Mouse (Mus musculus): ENCODE measurements around the gene Ly6g6c. TPM values are rescaled to one million over a fixed set of nuclear protein-coding genes. Genes with fewer than 3 reads are reported as not detected.

Ly6g6c gene
- polyA plus RNA-seq (2014; fragmentation: Nextera tagmentation; extraction: Ambion mirVana), result 9.5 and 21.2 TPM in 2 replicates

GRCm38 (mm10) chr17:35064951-35065947 is at the start of gene Ly6g6c:
Gene Ly6g6c (plus strand): TSS chr17:35065388.
- Histone ChIP-seq H3K27ac (replicated peaks; ENCODE audit: low read depth, low read length) (peak within 1 kb of the TSS; percentile 54), H3K9ac (ENCODE audit: low read depth, low read length) (peak within 1 kb of the TSS; percentile 56), H3K4me1 (ENCODE audit: control insufficient read depth, insufficient read depth, low read length) (peaks cover 6% of the 10 kb centered on the region; the same call in 1 of the 2 replicates), H3K9me3 (ENCODE audit: control insufficient read depth, low read length) (no peaks in the 10 kb centered on the region), H3K4me3 (ENCODE audit: low read depth, low read length) (peak within 1 kb of the TSS; percentile 34), H3K36me3 (ENCODE audit: control insufficient read depth, insufficient read depth, low read length) (peaks cover 27% of the 10 kb centered on the region), H3K4me2 (ENCODE audit: low read depth, low read length) (peak within 1 kb of the TSS; percentile 61), H3K27me3 (replicated peaks; ENCODE audit: control insufficient read depth, insufficient read depth, low read length) (peaks cover 20% of the 10 kb centered on the region)
- 2% methylated on average over 44 of the region's 48 CpGs for WGBS
- DNase-seq (ENCODE audit: low spot score) (peak; percentile 87), ATAC-seq (ENCODE audit: low read depth) (peak; percentile 71)

DNA sequence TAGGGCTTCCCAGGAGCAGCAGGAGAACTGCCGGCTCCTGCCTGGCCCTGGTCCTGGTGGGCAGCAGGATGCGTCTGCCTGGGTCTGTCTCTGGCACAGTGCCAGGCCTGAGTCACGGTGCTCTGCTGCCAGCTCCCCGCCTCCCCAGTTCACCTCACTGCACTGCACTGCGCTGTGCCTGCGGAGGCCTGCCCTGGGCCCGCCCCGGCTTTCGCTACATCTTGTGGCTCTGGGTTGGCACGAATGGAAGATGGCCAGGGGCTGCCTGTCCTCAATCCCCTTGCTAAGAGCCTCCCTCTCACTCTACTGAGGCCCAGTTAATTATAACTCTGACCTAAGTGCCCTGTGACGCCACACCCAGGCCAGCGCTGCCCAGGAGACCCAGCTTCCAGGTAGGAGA is 48.8 kb upstream of the Ly6g6c start, which contains the start of gene Vwa7:
Gene Vwa7, plus strand, starts transcription at position 204 of the 400 bp plus-strand sequence.
- H3K4me1 ChIP-seq (ENCODE audit: control insufficient read depth, insufficient read depth, low read length), result no peaks in the 10 kb centered on the region
- H3K4me2 ChIP-seq (ENCODE audit: low read depth, low read length), result no peak within 1 kb of the TSS
- 48% methylated on average over 11 of the region's 12 CpGs for WGBS
- ATAC-seq (ENCODE audit: low read depth), result peak; percentile 41
- peaks cover 55% of the 10 kb centered on the region for H3K36me3 ChIP-seq (ENCODE audit: control insufficient read depth, insufficient read depth, low read length)
- H3K9ac ChIP-seq (ENCODE audit: low read depth, low read length), result peak within 1 kb of the TSS; percentile 37; the same call in 1 of the 2 replicates
- H3K27ac ChIP-seq (replicated peaks; ENCODE audit: low read depth, low read length), result no peak within 1 kb of the TSS
- no peak within 1 kb of the TSS for H3K4me3 ChIP-seq (ENCODE audit: low read depth, low read length)
- H3K27me3 ChIP-seq (replicated peaks; ENCODE audit: control insufficient read depth, insufficient read depth, low read length), result no peaks in the 10 kb centered on the region
- peak; percentile 58 for DNase-seq (ENCODE audit: low spot score)
- no peaks in the 10 kb centered on the region for H3K9me3 ChIP-seq (ENCODE audit: control insufficient read depth, low read length)

- H3K4me2 ChIP-seq (ENCODE audit: low read depth, low read length), result no peak overlapping the region
- H3K9ac ChIP-seq (ENCODE audit: low read depth, low read length), result no peak overlapping the region
- H3K36me3 ChIP-seq (ENCODE audit: control insufficient read depth, insufficient read depth, low read length), result peaks cover 48% of the 10 kb centered on the region
- H3K27me3 ChIP-seq (replicated peaks; ENCODE audit: control insufficient read depth, insufficient read depth, low read length), result no peaks in the 10 kb centered on the region
- no peak for ATAC-seq (ENCODE audit: low read depth)
- no peak overlapping the region for H3K4me3 ChIP-seq (ENCODE audit: low read depth, low read length)
- no peaks in the 10 kb centered on the region for H3K9me3 ChIP-seq (ENCODE audit: control insufficient read depth, low read length)
- H3K4me1 ChIP-seq (ENCODE audit: control insufficient read depth, insufficient read depth, low read length), result no peaks in the 10 kb centered on the region
- 74% methylated on average over 10 of the region's 10 CpGs for WGBS
- no peak for DNase-seq (ENCODE audit: low spot score)
- no peak overlapping the region for H3K27ac ChIP-seq (replicated peaks; ENCODE audit: low read depth, low read length)
Observed at GRCm38 (mm10) chr17:35016791-35017705, 48.1 kb upstream of the Ly6g6c start.

DNA sequence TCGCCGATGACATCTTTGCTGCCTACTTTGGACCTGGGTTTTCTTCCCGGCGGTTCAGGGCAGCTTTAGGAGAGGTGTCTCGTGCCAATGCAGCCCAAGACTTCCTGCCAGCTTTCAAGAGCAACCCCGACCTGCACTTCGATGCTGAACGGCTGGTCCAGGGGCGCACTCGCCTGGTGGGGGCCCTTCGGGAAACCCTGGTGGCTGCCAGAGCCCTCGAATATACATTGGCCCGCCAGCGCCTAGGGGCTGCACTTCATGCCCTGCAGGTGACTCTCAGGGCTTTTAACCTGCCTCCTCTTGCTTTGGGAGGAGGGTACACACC is 47.5 kb upstream of the Ly6g6c start:
- no peak overlapping the region for H3K9ac ChIP-seq (ENCODE audit: low read depth, low read length)
- no peak for ATAC-seq (ENCODE audit: low read depth)
- no peak for DNase-seq (ENCODE audit: low spot score)
- no peaks in the 10 kb centered on the region for H3K9me3 ChIP-seq (ENCODE audit: control insufficient read depth, low read length)
- H3K4me2 ChIP-seq (ENCODE audit: low read depth, low read length), result no peak overlapping the region
- no peaks in the 10 kb centered on the region for H3K4me1 ChIP-seq (ENCODE audit: control insufficient read depth, insufficient read depth, low read length)
- 73% methylated on average over 14 of the region's 14 CpGs for WGBS
- H3K4me3 ChIP-seq (ENCODE audit: low read depth, low read length), result no peak overlapping the region
- peaks cover 42% of the 10 kb centered on the region for H3K36me3 ChIP-seq (ENCODE audit: control insufficient read depth, insufficient read depth, low read length)
- H3K27me3 ChIP-seq (replicated peaks; ENCODE audit: control insufficient read depth, insufficient read depth, low read length), result no peaks in the 10 kb centered on the region
- H3K27ac ChIP-seq (replicated peaks; ENCODE audit: low read depth, low read length), result no peak overlapping the region

- DNase-seq (ENCODE audit: low spot score), result no peak
- Histone ChIP-seq H3K4me1 (ENCODE audit: control insufficient read depth, insufficient read depth, low read length) (no peaks in the 10 kb centered on the region), H3K9ac (ENCODE audit: low read depth, low read length) (no peak overlapping the region), H3K27ac (replicated peaks; ENCODE audit: low read depth, low read length) (no peak overlapping the region), H3K36me3 (ENCODE audit: control insufficient read depth, insufficient read depth, low read length) (peaks cover 37% of the 10 kb centered on the region), H3K9me3 (ENCODE audit: control insufficient read depth, low read length) (no peaks in the 10 kb centered on the region), H3K4me2 (ENCODE audit: low read depth, low read length) (no peak overlapping the region), H3K4me3 (ENCODE audit: low read depth, low read length) (no peak overlapping the region), H3K27me3 (replicated peaks; ENCODE audit: control insufficient read depth, insufficient read depth, low read length) (no peaks in the 10 kb centered on the region)
- 87% methylated on average over 3 of the region's 3 CpGs for WGBS
- no peak for ATAC-seq (ENCODE audit: low read depth)
Observed at GRCm38 (mm10) chr17:35018171-35018570, 47.0 kb upstream of the Ly6g6c start.

- Histone ChIP-seq H3K36me3 (ENCODE audit: control insufficient read depth, insufficient read depth, low read length) (peaks cover 20% of the 10 kb centered on the region), H3K4me2 (ENCODE audit: low read depth, low read length) (no peak overlapping the region), H3K9ac (ENCODE audit: low read depth, low read length) (no peak overlapping the region), H3K27me3 (replicated peaks; ENCODE audit: control insufficient read depth, insufficient read depth, low read length) (no peaks in the 10 kb centered on the region), H3K4me1 (ENCODE audit: control insufficient read depth, insufficient read depth, low read length) (no peaks in the 10 kb centered on the region), H3K4me3 (ENCODE audit: low read depth, low read length) (no peak overlapping the region), H3K9me3 (ENCODE audit: control insufficient read depth, low read length) (no peaks in the 10 kb centered on the region), H3K27ac (replicated peaks; ENCODE audit: low read depth, low read length) (no peak overlapping the region)
- ATAC-seq (ENCODE audit: low read depth) (no peak), DNase-seq (ENCODE audit: low spot score) (no peak)
- WGBS, result 62% methylated on average over 11 of the region's 11 CpGs
Observed at GRCm38 (mm10) chr17:35019894-35020293, 45.3 kb upstream of the Ly6g6c start.

GRCm38 (mm10) chr17:35020551-35020950 is 44.6 kb upstream of the Ly6g6c start:
- H3K4me1 ChIP-seq (ENCODE audit: control insufficient read depth, insufficient read depth, low read length), result no peaks in the 10 kb centered on the region
- WGBS, result 81% methylated on average over 8 of the region's 8 CpGs
- ATAC-seq (ENCODE audit: low read depth) (no peak), DNase-seq (ENCODE audit: low spot score) (no peak)
- H3K27ac ChIP-seq (replicated peaks; ENCODE audit: low read depth, low read length), result no peak overlapping the region
- no peaks in the 10 kb centered on the region for H3K27me3 ChIP-seq (replicated peaks; ENCODE audit: control insufficient read depth, insufficient read depth, low read length)
- H3K9ac ChIP-seq (ENCODE audit: low read depth, low read length), result no peak overlapping the region
- H3K4me3 ChIP-seq (ENCODE audit: low read depth, low read length), result no peak overlapping the region
- H3K36me3 ChIP-seq (ENCODE audit: control insufficient read depth, insufficient read depth, low read length), result peaks cover 13% of the 10 kb centered on the region
- H3K4me2 ChIP-seq (ENCODE audit: low read depth, low read length), result no peak overlapping the region
- H3K9me3 ChIP-seq (ENCODE audit: control insufficient read depth, low read length), result no peaks in the 10 kb centered on the region

GRCm38 (mm10) chr17:35021163-35021808 is 43.9 kb upstream of the Ly6g6c start:
- Histone ChIP-seq H3K9me3 (ENCODE audit: control insufficient read depth, low read length) (no peaks in the 10 kb centered on the region), H3K36me3 (ENCODE audit: control insufficient read depth, insufficient read depth, low read length) (peaks cover 6% of the 10 kb centered on the region), H3K9ac (ENCODE audit: low read depth, low read length) (no peak overlapping the region), H3K27me3 (replicated peaks; ENCODE audit: control insufficient read depth, insufficient read depth, low read length) (no peaks in the 10 kb centered on the region), H3K4me1 (ENCODE audit: control insufficient read depth, insufficient read depth, low read length) (peaks cover 4% of the 10 kb centered on the region), H3K4me2 (ENCODE audit: low read depth, low read length) (peak overlapping the region; percentile 28; the same call in 1 of the 2 replicates), H3K4me3 (ENCODE audit: low read depth, low read length) (no peak overlapping the region), H3K27ac (replicated peaks; ENCODE audit: low read depth, low read length) (no peak overlapping the region; the same call in 1 of the 2 replicates)
- 10% methylated on average over 16 of the region's 17 CpGs for whole genome bisulfite sequencing
- peak; percentile 58 for ATAC-seq (ENCODE audit: low read depth)
- peak; percentile 81 for DNase-seq (ENCODE audit: low spot score)
